Mouse (Mus musculus) c-Kit-positive CD71-positive TER-119-negative erythroid progenitor cells, embryonic 14.5 days (primary cell): ENCODE measurements around the gene Pim1.

Source experiments
- DNase-seq: peaks from one replicate; pipeline ENCODE4 v3.0.0-alpha.2; 2013; ENCODE audit warnings: low read depth

The Pim1 gene

GRCm38 (mm10) chr17:29465405-29466010 is 25.0 kb upstream of the Pim1 start:
- DNase-seq = no peak

DNA sequence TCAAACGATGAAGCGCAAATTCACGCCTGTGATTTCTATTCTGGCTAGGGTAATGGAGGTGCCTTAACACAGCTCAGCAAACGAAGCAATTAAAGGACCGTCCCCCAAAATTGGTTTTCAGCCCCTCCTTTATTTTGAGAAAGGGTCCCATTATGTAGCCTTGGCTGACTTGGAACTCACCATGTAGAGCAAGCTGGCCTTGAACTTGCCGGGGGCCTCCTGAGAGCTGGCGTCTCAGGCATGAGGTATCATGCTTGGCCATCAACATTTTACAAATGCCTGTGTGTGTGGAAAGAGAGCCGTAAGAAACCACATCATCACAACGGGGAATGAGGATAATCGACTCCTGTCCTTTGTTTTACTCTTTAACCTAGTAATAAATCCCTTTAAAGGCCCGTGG is 23.5 kb upstream of the Pim1 start:
- DNase-seq = no peak

- DNase-seq = no peak
Measured at GRCm38 (mm10) chr17:29473466-29473865, 17.1 kb upstream of the Pim1 start.

DNA sequence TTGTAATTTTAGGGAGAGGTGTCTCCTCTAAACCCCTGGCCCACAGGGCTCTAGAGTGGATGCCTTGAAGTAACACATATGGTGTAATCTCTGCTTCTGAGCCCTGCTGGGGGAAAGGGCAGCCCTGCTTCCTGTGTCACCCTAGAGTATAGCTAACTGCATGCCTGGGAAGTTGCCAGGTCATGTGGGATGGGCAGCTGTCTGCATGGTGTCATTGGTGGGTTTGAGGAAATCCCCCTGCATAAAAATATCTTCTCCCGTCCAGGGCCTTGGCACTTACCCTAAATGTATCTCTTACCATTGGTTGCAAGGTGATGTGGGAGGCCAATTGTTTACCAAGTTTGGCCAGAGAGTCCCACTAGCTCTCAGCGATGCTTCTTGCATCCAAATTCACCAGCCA is 16.5 kb upstream of the Pim1 start:
- no peak for DNase-seq

DNA sequence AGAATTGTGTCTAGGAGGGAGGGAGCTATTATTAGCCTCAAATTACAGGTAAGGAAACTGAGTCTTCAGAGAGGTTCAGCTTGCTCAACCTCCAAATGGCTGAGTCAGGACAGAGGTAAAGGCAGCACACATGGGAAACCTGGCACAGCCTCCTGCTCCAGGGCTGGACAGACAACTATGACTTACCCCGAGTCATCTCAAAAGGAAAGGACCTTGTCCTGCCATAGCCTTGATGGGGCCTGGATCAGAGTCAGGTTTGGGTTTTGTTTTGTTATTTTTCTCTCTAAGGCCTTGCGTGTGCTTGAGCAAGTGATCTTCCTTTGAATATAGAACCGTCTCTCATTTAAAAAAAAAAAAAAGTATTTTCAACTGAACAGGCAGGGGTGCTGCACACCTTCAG is 15.4 kb upstream of the Pim1 start:
- DNase-seq = no peak

GRCm38 (mm10) chr17:29476461-29476860 is 14.1 kb upstream of the Pim1 start:
- DNase-seq = no peak

GRCm38 (mm10) chr17:29477357-29477756 is 13.2 kb upstream of the Pim1 start:
- no peak for DNase-seq

DNA sequence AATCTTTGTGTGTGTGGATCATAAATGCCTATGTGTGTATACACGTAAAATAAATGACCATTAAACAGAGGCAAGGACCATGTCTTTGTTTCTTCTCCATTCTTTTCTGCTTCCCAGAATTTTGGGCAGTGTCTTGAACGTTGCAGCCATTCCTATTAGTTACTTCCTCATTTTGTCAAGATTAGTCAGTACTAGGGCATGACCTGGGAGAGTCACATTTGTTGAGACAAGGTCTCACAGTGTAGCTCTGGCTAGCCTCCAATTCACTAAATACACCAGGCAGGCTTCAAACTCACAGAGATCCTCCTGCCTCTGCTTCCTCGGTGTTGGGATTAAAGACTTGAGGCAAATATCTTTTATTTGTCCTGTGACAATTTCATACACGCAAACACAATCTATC is 12.3 kb upstream of the Pim1 start:
- DNase-seq = no peak

GRCm38 (mm10) chr17:29480256-29480655 is 10.3 kb upstream of the Pim1 start:
- DNase-seq = no peak

GRCm38 (mm10) chr17:29482632-29483031 is 7.9 kb upstream of the Pim1 start:
- DNase-seq = no peak

GRCm38 (mm10) chr17:29483282-29483681 is 7.3 kb upstream of the Pim1 start:
- DNase-seq = no peak

DNA sequence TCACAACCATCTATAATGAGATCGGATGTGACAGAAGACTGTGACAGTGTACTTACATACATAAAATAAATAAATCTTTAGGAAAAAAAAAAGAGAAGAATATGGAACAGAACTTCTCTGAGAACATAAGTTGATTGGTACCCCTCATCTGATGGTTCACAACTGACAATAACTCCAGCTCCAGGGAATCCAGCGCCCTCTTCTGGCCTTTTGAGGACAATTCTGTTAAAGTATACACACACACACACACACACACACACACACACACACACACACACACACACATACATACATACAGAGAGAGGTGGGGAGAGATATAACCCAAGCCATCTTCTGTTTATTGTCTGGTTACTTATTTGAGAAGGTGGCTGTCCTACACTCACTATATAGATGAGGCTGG is 6.1 kb upstream of the Pim1 start:
- no peak for DNase-seq

DNA sequence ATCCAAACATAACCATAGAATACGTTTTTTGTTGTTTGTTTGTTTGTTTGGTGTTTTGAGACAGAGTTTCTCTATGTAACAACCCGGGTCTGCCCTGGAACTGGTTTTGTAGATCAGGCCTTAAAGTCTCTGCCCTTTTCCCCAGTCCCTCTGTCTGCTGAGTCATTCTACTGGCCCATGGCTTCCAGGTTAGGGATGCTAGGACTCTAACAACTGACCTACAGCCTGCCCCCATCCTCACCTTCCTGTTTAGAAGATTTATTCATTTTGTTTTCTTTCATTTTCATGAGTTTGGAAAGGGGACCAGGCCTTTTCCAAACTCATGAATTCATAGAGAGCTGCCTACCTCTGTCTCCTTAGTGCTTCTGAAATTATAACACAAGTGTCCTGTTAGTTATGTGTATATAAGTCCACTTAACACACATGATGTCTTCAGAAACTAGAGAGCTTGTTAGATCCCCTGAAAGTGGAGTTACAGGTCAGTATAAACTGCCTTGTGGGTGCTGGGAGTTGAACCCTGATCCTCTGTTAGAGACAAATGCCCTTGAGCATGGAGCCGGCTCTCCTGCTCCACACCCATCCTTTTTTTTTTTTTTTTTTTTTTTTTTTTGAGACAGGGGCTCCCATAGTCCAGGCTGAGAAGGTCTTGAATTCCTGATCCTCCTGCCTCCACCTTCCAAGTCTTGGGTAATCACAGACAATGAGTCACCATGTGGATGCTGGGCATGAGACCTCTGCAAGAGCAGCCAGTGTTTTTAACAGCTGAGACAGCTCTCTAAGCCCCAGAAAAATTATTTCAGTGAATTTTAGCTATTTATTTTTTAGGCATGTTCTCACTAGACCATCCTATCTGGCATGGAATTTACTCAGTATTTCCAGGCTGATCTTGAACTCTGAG is 5.0 kb upstream of the Pim1 start:
- DNase-seq = no peak

DNA sequence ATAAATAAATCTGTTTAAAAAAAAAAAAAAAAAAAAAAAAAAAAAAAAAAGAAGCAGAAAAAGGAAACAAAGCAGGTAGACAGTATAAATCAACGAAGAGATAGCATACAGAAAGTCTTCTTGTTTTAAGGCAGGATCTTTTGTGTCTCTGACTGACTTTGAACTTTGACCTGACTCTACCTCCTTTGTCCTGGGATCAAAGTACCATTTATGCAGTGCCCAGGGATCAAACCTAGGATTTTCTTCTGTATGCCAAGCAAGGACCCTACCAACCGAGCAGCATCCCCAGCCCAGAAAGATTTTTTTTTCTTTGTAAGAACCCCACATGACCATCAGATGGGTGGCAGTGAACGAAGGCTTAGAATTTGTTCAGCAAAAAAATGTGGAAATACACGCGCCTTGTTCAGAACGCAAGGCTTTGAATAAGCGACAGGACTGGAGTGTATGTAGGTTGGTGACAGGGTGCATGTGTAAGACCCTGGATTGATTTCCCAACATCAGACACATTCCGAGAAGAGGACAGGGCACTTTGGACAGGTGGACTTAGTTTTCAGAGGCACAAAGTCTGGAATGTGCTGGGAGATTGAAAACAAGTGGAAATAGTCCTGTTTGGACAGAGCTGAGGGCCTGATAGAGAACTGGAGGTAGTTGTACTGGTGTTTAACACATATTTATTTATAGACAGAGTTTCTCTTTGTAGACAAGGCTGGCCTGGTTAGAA is 2.1 kb upstream of the Pim1 start:
- no peak for DNase-seq

- DNase-seq = no peak
Measured at GRCm38 (mm10) chr17:29488978-29489970, 1.3 kb upstream of the Pim1 start.

DNA sequence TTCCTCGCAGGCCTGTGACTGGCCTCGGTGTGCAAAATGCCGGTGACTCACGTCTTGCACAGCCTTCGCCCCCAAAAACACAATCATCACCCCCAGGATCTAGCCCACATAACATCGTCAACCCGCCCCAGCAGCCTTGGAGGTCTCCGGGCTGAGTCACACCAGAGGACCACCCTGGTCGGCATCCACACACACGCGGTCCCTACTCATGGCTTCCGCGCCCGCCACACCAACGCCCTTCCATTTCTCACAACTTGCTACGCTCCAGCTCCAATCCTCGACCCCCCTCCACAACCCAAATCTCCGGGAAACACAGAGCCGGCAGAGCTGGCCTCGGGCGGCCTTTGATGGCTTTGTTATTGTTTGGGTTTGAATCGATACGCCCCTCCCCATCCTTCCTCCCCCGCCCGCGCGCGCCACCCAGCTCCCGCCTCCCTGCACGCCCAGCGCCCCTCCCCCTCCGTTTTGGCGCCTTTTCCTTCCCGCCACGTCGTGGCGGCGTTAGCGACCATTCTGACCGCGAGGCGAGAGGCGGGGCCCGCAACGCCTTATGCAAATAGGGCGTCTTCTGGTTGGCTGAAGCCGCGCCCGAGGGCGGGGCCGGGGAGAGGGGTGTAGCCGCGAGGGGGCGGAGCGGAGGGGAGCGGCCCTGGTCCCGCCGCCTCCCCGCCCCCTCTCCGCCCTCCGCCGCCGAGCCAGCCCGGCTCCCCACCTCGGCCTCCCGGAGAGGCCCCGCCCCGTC is 411 bp upstream of the Pim1 start:
- DNase-seq = peak; percentile 99

- no peak for DNase-seq
Measured at GRCm38 (mm10) chr17:29491591-29492268, 1.2 kb downstream of the Pim1 start.

- no peak for DNase-seq
Measured at GRCm38 (mm10) chr17:29492269-29493191, 2.0 kb downstream of the Pim1 start.

- no peak for DNase-seq
Measured at GRCm38 (mm10) chr17:29493461-29493980, 3.0 kb downstream of the Pim1 start.
